In the genomic region with DNA sequence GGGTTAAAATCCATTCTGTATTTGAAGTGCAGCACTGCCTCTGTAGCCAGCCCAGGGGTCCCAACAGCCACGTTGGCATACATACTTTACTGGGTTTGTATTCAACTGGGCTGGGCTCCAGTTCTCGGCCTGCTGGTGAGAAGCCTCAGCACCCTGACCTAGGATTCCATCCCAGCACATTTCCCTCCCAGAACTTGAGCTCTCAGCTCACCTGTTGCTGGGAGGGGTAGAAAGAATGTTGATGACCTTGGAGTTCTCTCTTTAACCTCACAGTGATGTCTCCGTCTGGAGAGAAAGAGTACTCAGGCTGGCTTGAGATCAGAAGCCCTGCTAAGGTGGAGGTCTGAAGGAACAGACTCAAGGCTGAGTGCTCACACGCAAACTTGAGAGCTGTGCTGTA, we compare ENCODE assay signal across 13 mouse cellular contexts. TPM values are rescaled to one million over a fixed set of nuclear protein-coding genes. Genes with fewer than 3 reads are reported as not detected.
"Had no signal": no experiment of that assay in that cellular context is flagged by ENCODE, and none has a peak within 500 bp of the region (broad histone marks: within the 10 kb centered on the region; RNA-seq: fewer than 3 reads in every experiment).

No protein-coding gene starts in this region.

- H3K9me3 ChIP-seq: kidney, embryonic 15.5 days; liver, embryonic 15.5 days; midbrain, embryonic 13.5 days; neural tube, embryonic 15.5 days had no signal

- H3K4me1 ChIP-seq: kidney, embryonic 15.5 days; liver, embryonic 15.5 days had no signal

- DNase-seq: kidney, adult 2 months; kidney, postnatal 14 days; lung, adult 2 months; lung, postnatal 36 days; thymus, adult 2 months had no signal

- H3K36me3 ChIP-seq: kidney, embryonic 15.5 days; liver, embryonic 15.5 days; midbrain, embryonic 13.5 days; neural tube, embryonic 15.5 days had no signal

- H3K27me3 ChIP-seq: neural tube, embryonic 15.5 days had no signal

- H3K4me2 ChIP-seq: kidney, embryonic 15.5 days; liver, embryonic 15.5 days; midbrain, embryonic 13.5 days; neural tube, embryonic 15.5 days had no signal

- ATAC-seq: lung, postnatal 0 days; midbrain, embryonic 13.5 days had no signal

- H3K9ac ChIP-seq: kidney, embryonic 15.5 days; liver, embryonic 15.5 days; midbrain, embryonic 13.5 days; neural tube, embryonic 15.5 days had no signal

- H3K27ac ChIP-seq: kidney, embryonic 15.5 days; left cerebral cortex, adult 2 months; liver, embryonic 15.5 days; midbrain, embryonic 13.5 days; neural tube, embryonic 15.5 days; stomach, postnatal 0 days had no signal

- H3K4me3 ChIP-seq: kidney, embryonic 15.5 days; left cerebral cortex, adult 2 months; liver, embryonic 15.5 days; midbrain, embryonic 13.5 days; neural tube, embryonic 15.5 days had no signal

RNA-seq across cellular contexts. Expression of gene Gpr1, which starts 25.0 kb away (rescaled TPM):
- polyA plus RNA-seq: liver, adult 2 months had no signal

RNA-seq across cellular contexts. Expression of gene Zdbf2, which starts 33.8 kb away (rescaled TPM):
- polyA plus RNA-seq: liver, adult 2 months had no signal
